Mouse (Mus musculus): ENCODE measurements around the gene Tdp1. TPM values are rescaled to one million over a fixed set of nuclear protein-coding genes. Genes with fewer than 3 reads are reported as not detected.

Tdp1 gene
- polyA plus RNA-seq, 1 experiment: 11.7 TPM

DNA sequence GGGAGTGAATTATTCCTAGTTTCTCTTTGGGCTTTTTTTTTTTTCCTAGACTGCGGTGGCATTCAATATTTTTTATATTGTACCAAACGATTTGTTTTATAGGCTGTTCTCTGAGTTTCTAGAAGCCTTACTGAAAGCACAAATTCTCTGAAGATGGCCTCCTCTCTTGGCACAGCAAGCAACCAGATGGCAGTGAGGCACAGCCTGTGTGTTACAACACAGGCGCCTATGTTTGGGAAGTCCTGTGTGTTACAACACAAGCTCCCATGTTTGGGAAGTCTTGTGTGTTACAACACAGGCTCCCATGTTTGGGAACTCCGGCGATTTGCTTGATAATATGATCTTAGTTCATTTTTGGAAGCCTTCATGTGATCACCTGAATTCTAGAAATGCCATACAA is 111.6 kb downstream of the Tdp1 start:
- H3K27ac ChIP-seq (ENCODE audit: insufficient read depth, low read depth, low read length): no peak overlapping the region
- 91% methylated on average over 5 of the region's 5 CpGs for WGBS
- TF ChIP-seq POLR2A (IDR thresholded peaks at IDR 0.05; ENCODE audit: low read depth, low read length) (no peak), CTCF (conservative IDR thresholded peaks at IDR 0.05; ENCODE audit: insufficient read depth, insufficient read length, low read depth, low read length) (no peak)
- H3K36me3 ChIP-seq (ENCODE audit: control insufficient read depth, insufficient read depth, low read length): no peaks in the 10 kb centered on the region
- no peak for DNase-seq
- no peaks in the 10 kb centered on the region for H3K4me1 ChIP-seq (ENCODE audit: control insufficient read depth, insufficient read depth, low read length)
- no peak overlapping the region for H3K4me3 ChIP-seq (ENCODE audit: insufficient read depth, low read depth, low read length)
- no peaks in the 10 kb centered on the region for H3K27me3 ChIP-seq (replicated peaks; ENCODE audit: control insufficient read depth, insufficient read depth, low read length)

DNA sequence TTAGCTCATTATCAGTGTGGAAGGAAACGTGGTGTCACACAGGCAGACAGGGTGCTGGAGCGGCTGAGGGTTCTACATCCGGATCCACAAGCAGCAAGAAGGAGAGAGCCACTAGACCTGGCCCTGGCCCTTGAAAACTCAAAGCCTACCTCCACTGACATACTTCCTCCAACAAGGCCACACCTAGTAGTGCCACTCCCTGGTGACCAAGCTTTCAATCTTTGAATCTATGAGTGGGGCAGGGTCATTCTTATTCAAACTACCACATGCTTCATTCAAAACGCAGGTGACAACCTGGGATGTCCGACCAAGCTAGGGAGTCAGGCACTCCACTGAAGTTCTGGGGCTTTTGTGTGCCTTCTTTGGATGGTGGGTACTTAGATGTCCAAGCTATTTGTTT is 115.4 kb downstream of the Tdp1 start:
- Histone ChIP-seq H3K4me1 (ENCODE audit: control insufficient read depth, insufficient read depth, low read length) (no peaks in the 10 kb centered on the region), H3K27ac (ENCODE audit: insufficient read depth, low read depth, low read length) (no peak overlapping the region), H3K27me3 (replicated peaks; ENCODE audit: control insufficient read depth, insufficient read depth, low read length) (no peaks in the 10 kb centered on the region), H3K4me3 (ENCODE audit: insufficient read depth, low read depth, low read length) (no peak overlapping the region), H3K36me3 (ENCODE audit: control insufficient read depth, insufficient read depth, low read length) (no peaks in the 10 kb centered on the region)
- no peak for DNase-seq
- WGBS: 85% methylated on average over 5 of the region's 5 CpGs
- TF ChIP-seq POLR2A (IDR thresholded peaks at IDR 0.05; ENCODE audit: low read depth, low read length) (no peak), CTCF (conservative IDR thresholded peaks at IDR 0.05; ENCODE audit: insufficient read depth, insufficient read length, low read depth, low read length) (no peak)

DNA sequence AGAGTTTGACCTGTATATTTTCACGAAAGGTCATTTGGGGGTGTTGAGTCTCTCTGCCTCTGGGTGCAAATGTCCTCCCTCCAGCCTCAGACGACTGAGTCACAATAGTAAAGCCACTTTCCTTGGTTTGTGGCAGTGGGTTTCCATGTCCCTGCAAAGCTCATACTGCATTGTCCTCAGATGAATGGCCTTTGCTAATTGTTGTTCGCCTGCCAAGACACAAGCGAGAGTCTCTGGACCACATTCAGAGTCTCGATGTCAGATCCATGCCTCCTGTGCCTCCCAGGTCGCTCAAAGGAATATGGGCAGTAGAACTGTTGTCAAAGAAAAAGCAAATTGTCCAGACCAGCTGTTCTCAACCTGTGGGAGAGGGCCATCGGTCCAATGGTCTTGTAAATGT is 116.1 kb downstream of the Tdp1 start:
- no peaks in the 10 kb centered on the region for H3K4me1 ChIP-seq (ENCODE audit: control insufficient read depth, insufficient read depth, low read length)
- WGBS: 79% methylated on average over 7 of the region's 7 CpGs

DNA sequence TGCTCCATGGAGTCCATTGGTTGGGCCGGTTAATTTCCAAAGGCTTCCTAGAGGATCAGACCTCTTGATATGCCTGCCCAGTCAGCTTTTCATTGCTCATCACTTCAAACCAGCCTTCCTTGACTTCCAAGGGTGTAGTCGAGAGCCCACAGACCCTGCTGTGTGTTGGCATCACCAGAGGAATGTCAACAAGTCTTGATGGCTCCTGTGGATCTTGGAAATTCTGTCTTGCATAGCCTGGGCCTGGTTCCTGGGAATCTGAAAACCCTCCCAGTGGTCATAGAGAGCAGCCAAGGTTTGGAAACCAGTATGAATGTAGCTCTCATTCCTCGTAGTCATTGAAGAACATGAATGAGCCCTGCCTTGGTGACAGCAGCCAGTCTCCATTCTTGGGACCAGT is 116.9 kb downstream of the Tdp1 start:
- WGBS: 91% methylated on average over 3 of the region's 3 CpGs
- TF ChIP-seq POLR2A (IDR thresholded peaks at IDR 0.05; ENCODE audit: low read depth, low read length) (no peak), CTCF (conservative IDR thresholded peaks at IDR 0.05; ENCODE audit: insufficient read depth, insufficient read length, low read depth, low read length) (no peak)
- H3K4me3 ChIP-seq (ENCODE audit: insufficient read depth, low read depth, low read length): no peak overlapping the region
- H3K27ac ChIP-seq (ENCODE audit: insufficient read depth, low read depth, low read length): no peak overlapping the region
- H3K27me3 ChIP-seq (replicated peaks; ENCODE audit: control insufficient read depth, insufficient read depth, low read length): no peaks in the 10 kb centered on the region
- no peaks in the 10 kb centered on the region for H3K4me1 ChIP-seq (ENCODE audit: control insufficient read depth, insufficient read depth, low read length)
- DNase-seq: no peak
- no peaks in the 10 kb centered on the region for H3K36me3 ChIP-seq (ENCODE audit: control insufficient read depth, insufficient read depth, low read length)

More for the DNA sequence above, 116.1 kb downstream of the Tdp1 start:
- H3K27ac ChIP-seq (ENCODE audit: insufficient read depth, low read depth, low read length): no peak overlapping the region
- peak; percentile 4 for DNase-seq
- no peaks in the 10 kb centered on the region for H3K27me3 ChIP-seq (replicated peaks; ENCODE audit: control insufficient read depth, insufficient read depth, low read length)
- TF ChIP-seq POLR2A (IDR thresholded peaks at IDR 0.05; ENCODE audit: low read depth, low read length) (no peak), CTCF (conservative IDR thresholded peaks at IDR 0.05; ENCODE audit: insufficient read depth, insufficient read length, low read depth, low read length) (no peak)
- H3K4me3 ChIP-seq (ENCODE audit: insufficient read depth, low read depth, low read length): no peak overlapping the region
- H3K36me3 ChIP-seq (ENCODE audit: control insufficient read depth, insufficient read depth, low read length): no peaks in the 10 kb centered on the region

DNA sequence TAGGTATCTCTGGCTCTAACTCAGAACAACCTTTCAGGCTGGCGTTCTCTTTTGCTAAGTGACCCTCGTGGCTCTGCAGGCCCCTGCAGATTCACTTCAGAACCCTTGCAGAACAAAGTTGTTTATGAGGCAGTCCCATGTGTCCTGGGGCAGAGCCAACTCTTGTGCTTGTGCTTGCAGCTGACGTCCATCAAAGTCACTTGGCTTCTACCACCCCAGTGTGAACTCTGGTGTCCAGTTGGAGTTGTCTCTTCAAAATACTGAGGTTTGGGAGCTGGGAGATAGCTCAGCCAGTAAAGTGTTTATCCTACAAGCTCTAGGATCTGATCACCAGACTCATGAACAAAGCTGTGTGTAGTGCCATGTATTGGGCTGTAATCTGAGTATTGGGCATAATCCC is 117.6 kb downstream of the Tdp1 start:
- no peak for DNase-seq
- Histone ChIP-seq H3K36me3 (ENCODE audit: control insufficient read depth, insufficient read depth, low read length) (no peaks in the 10 kb centered on the region), H3K27ac (ENCODE audit: insufficient read depth, low read depth, low read length) (no peak overlapping the region), H3K4me3 (ENCODE audit: insufficient read depth, low read depth, low read length) (no peak overlapping the region), H3K4me1 (ENCODE audit: control insufficient read depth, insufficient read depth, low read length) (no peaks in the 10 kb centered on the region), H3K27me3 (replicated peaks; ENCODE audit: control insufficient read depth, insufficient read depth, low read length) (no peaks in the 10 kb centered on the region)
- 55% methylated on average over 3 of the region's 3 CpGs for WGBS
- no peak for TF ChIP-seq CTCF (conservative IDR thresholded peaks at IDR 0.05; ENCODE audit: insufficient read depth, insufficient read length, low read depth, low read length)
- TF ChIP-seq POLR2A (IDR thresholded peaks at IDR 0.05; ENCODE audit: low read depth, low read length): no peak

DNA sequence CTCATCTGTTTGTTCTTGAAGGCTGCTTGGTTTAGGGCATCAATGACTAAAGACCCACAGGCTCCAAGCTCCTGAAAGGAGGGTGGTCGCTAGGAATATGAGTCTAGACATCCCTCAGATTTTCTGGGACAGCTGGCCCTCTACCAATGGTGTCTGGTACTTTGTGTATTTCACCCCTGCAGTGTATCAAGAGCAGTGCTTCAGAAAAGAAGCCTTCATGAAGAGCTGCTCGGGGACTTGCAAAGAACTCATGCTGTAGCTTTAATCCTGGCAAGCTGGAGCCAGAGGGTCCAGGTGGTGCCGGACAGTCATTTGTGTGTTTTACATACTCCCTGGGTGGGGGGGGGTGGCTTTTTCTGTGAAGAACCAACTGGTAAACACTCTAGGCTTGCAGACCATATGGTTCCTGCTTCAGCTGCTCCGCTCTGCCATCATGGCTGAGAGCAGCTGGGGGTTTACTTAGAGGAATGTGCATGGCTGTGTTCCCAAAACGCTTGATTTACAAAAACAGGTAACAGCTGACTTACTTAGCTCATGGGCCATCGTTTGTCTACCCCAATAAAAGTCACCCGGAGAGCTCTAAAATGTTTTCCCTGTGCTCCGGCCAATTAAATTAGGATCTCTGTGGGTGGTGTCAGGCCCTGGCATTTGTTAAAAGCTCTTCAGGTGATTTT is 118.7 kb downstream of the Tdp1 start:
- WGBS: 45% methylated on average over 8 of the region's 8 CpGs
- Histone ChIP-seq H3K36me3 (ENCODE audit: control insufficient read depth, insufficient read depth, low read length) (no peaks in the 10 kb centered on the region), H3K27ac (ENCODE audit: insufficient read depth, low read depth, low read length) (no peak overlapping the region), H3K27me3 (replicated peaks; ENCODE audit: control insufficient read depth, insufficient read depth, low read length) (no peaks in the 10 kb centered on the region), H3K4me3 (ENCODE audit: insufficient read depth, low read depth, low read length) (no peak overlapping the region), H3K4me1 (ENCODE audit: control insufficient read depth, insufficient read depth, low read length) (no peaks in the 10 kb centered on the region)
- TF ChIP-seq POLR2A (IDR thresholded peaks at IDR 0.05; ENCODE audit: low read depth, low read length): no peak
- TF ChIP-seq CTCF (conservative IDR thresholded peaks at IDR 0.05; ENCODE audit: insufficient read depth, insufficient read length, low read depth, low read length): no peak
- DNase-seq: no peak

Other genes starting within 250 kb of the Tdp1 start
- 0.24 and 0.25 TPM in 2 replicates for gene Efcab11, start 78 bp upstream of the Tdp1 start, polyA plus RNA-seq (2012; rRNA removed)
- 0.07 and 0.50 TPM in 2 replicates for gene Kcnk13, start 80.0 kb downstream of the Tdp1 start, polyA plus RNA-seq (2012; rRNA removed)
- 42.2 and 51.8 TPM in 2 replicates for gene Psmc1, start 225.6 kb downstream of the Tdp1 start, polyA plus RNA-seq (2012; rRNA removed)